Mouse (Mus musculus) cerebellum, adult 11-12 months (tissue): Measurements from ENCODE around the gene Adam3.

Source experiments
- DNase-seq: peaks from one replicate; pipeline ENCODE4 v3.0.0; 2022

The Adam3 gene

GRCm38 (mm10) chr8:24725630-24726029 lies at the start of gene Adam3:
Gene Adam3, minus strand, starts transcription at chr8:24725852.
- DNase-seq: no peak

GRCm38 (mm10) chr8:24724886-24725626 lies 596 bp downstream of the Adam3 start:
- DNase-seq: no peak
